Mouse (Mus musculus): Measurements from ENCODE around the gene Lhx9.
A peak's percentile ranks its signal among the peaks of the same experiment; 100 is the strongest.

Lhx9 gene

DNA sequence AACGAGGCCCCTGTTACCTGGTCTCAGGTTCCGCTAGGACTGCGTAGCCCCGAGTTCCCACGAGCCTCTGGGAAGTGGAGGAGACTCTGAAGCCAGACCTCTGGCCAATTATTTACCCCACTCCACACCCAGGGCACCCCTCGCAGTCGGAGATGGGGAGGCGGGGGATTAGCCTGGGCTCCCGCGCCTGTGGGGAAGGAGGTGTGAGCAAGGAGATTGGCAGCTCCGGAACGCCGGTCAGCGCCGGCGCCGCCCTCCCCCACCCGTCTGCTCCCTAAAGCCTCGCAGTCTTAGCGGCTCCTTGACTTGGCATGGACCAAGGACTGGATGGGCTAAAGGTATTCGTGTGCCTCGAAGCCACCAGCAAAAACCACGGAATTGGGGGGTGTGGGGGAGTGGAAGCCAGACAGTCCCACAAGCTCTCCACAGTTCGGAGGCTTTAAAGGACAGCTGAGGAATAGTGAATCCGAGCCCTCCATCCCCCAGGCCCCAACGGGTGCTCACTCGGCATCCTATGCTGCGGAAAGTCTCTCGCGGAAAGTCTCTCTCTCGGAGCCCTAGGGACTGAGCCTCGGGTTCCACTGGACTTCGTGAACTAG, at the start of gene Lhx9:
Lhx9 (minus strand) TSS at position 67 of the 599 bp plus-strand sequence.
- peak; percentile 39 for DNase-seq

DNA sequence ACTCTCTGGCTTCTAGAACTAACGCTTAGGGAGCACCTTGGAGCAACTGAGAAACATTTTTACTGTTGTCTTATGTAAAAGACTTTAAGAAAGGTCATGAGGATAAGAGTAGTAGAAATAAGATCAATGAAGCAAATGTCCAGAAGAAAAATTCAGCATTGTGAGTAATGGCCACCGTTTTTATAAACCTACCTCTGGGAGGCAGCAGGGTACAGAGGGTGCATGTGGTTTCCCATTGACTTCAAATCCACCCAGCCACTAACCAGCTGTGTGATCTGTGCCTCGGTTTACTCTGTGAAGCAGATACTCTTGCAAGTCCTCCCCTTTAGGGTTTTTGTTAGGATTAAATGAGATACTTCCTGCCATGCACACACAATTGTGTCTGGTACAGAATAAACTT, 47.7 kb upstream of the Lhx9 start:
- no peak for DNase-seq

DNA sequence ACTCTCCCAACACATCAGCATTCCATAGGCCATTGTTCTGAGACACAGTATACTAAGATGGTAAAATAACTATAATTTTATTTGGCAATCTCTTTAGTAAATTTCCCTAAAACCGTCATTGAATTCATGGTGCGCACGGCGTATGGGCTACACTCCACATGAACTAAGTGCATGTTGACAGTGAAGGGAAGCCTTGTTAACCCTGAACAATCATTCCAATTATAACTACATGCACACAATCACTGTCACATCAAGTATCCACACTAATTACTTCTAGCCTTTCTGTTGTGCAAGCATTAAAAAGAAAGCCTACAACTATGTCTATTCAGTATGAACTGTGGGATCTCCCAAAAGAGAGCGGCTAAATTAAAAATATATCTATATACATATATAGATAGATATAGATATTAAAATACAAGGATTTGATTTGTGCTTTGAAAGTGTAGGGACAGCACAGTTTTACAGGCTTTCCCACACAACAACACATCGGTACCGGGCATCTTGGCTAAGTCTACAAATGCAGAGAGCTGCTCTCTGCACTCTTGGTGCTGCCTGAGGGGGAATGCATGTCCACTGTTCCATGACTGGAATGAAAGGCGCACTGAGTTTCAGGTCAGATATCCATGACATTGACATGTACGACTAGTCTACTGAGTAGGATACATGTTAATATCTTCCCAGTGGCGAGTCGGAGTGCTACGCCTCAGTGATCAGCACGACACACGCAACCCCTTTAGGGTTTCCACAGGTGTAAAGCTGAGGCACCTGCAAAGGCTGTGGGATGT, 29.3 kb upstream of the Lhx9 start:
- no peak for DNase-seq

DNA sequence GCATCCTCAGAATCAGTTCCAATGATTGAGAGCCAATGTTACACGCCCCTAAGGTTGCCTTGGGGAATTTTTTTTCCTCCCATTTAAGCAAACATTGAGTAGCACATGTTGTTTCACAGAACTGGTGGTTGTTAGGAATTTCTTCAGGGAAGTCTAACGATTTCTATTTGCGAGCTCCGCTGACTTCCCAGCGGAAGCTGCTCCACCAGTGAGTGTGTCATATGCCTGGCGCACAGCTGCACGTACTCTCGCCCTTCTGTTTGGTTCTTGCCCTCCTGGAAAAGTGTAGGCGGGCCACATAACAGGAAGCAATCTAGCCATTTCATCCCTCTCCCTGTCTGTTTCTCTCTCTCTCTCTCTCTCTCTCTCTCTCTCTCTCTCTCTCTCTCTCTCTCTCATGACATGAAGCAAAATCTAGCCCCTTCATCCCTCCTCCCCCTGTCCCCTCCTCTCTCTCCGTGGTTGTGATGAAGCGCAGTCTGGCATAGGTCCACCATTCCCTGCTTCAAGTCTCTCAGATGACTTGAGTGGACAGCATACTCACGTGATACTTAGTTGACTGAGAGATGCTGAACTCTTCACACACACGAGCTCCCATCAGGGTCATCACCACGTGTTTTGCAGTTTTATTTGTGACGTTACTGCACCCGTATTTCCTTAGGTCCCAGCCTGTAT, 28.1 kb upstream of the Lhx9 start:
- DNase-seq = no peak

DNA sequence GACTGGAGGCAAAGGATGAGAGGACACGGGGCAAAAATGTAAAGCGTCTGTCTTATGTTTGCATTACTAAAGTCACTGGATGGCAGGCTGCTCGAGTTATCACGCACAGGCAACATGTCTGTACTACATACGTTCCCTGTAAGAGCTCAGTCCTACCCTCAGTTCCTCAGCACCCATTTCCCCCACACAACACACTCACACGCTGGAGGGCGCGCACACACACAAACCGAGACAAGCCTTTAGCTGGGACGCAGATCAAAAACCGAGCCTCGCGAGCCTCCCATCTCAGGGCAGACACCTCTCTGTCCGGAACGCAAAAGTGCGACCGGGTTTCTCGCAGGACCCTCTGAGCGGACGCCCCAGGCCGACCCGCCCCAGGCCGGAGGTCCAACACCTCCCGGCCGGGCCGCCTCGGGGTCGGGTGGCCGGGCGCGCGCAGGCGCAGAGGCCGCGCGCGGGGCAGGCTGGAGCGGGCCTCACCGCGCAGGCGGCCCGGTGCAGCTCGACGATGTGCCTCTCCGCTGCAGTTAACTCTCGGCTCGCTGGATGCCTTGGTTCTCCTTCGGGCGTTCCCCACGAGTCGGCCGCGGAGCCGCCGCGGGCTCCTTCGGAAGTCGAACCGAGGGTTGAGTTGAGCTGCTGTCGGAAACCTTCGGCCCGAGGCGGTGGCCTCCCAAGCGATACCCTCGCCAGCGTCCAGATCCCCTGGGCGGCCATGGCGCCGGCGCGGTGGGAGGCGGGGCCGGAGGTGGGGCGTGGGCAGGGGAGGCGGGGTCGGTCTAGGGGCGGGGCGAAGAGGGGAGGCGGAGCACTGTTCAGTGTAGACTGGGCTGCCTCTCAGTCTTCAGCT, 7.9 kb upstream of the Lhx9 start, which contains the start of gene 2310009B15Rik:
2310009B15Rik (minus strand) TSS at position 752 of the 850 bp plus-strand sequence.
- peak; percentile 94 for DNase-seq

DNA sequence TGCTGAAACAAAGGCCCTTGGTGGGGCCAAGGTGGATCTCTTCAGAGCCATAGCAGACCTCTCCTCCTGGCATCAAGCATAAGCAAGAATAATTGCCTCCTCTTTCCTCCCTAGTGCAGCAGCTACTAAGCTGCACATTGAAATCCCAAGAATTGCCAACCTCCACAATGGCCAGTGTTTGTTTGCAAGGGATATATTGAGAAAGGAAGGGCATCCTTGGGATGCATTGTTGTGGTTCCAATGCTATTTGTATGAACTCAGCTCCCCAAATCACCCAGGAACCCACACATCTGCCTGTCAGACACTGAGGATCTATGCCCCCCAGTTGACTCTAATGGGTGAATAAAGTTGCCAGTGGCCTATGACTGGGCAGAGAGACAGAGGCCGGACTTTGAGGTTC, 2.4 kb upstream of the Lhx9 start:
- no peak for DNase-seq

DNA sequence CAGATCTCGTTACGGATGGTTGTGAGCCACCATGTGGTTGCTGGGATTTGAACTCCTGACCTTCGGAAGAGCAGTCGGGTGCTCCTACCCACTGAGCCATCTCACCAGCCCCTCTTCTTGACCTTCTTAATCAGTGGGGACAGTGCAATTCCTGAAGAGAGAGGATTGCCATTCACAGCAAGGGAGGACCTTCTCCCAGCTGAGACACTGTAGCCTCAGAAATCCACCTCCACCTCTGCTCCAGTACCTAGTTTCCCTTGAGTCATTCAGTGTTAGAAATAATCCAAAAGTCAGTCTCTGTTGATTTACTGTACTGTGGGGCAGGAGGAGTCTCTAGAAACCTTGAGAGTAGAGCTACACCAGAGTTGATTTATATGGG, 1.8 kb upstream of the Lhx9 start:
- no peak for DNase-seq

DNA sequence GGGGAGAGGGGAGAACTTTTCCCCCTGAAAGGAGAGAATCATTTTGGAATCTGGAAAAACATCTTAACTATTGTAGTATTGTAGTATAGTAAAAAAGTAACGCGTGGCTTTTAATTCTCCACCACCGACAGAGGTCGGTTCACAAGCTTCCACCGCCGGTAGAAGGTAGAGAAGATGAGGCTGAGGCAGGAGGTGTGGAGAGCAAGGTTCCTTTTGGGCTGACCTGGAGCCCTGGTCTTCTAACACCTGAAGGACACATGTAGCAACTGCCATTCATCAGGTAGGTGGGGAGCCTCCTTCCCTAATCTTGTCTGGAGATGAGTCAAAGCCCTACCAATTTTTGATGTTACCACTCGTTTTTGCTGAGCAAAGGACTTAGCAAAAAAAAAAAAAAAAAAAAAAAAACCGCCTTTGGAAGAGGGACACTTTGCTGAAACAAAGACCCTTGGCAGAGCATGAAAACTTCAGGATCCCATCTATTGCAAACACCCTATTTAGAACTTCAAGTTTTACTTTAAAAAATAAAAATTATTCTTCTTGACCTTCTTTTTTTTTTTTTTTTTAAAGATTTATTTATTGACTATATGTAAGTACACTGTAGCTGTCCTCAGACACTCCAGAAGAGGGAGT, 1.3 kb upstream of the Lhx9 start:
- no peak for DNase-seq

DNA sequence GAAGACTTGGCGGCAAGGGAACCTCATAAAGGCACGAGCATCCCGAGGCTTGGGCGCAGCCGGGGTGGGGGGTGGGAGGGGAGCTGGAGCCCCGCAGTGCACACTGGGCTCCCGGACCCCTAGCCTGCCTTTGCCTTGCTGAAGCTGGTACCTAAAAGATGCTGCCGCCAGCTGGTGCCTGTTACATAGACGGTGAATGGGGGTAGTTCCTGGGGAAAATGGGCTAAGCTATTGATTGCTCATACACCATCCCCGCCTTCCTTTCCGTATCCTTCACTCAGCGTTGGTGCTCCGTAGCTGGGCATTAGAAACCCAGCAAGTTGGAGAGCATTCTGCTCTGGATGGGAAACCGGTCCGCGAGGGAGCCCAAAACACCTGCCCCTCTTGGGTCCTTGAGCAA, 351 bp downstream of the Lhx9 start:
- DNase-seq = no peak

DNA sequence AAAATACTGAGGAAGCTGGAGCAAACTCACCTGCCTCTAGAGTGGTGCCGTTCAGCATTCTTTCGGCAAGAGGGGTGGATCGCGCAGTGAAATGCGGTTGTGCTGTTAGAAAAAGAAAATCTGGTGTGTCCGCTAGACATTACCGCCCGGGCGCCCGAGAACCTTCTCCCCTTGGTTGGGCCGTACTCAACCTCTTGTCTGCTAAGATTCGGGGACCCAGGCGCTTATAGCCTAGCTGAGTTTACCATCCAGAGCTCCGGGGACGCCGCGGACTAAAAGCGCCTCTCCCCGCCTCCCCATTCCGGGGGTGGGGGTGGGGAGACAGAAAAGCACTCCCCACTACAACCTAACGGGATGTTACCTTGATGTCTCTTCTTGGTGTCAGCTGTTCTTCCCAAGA, 1.2 kb downstream of the Lhx9 start:
- peak; percentile 27 for DNase-seq

DNA sequence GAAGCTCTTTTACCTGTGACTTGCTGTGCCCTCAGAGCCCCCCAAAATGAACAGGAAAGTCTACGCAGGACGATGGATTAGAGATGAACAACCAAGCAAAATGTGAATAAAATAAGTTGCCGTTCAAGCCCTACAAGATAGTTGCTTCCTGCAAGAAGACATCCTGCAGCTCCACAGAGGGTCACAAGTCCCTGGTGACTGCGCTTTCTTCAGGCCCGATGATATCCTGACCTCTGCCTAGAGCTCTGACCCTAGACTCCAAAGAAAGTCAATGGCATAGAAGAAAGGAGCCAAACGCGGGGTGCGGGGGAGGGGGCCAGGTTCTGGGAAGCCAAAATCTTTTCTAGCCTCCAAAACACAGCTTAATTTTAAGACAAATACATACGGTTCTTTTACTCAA, 1.8 kb downstream of the Lhx9 start:
- no peak for DNase-seq

DNA sequence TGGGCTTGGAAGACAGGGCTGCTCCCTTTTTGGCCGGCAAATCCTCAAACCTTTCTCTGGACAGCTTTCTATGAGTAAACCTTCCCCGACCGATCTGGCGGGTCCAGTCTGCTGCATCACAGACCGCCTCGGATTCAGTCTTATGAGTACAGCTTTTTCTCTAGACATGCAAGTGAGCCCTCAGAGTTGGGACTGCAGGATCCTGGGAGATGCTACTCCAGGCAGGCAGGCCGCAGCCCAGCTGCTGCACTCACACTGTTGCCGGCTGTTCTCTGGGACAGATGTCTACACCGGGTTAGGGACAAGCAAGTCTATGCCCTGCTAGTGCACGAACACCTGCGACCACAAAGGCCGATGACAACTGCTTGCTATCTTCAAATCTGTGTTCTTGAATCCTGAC, 2.2 kb downstream of the Lhx9 start:
- DNase-seq = peak; percentile 48

DNA sequence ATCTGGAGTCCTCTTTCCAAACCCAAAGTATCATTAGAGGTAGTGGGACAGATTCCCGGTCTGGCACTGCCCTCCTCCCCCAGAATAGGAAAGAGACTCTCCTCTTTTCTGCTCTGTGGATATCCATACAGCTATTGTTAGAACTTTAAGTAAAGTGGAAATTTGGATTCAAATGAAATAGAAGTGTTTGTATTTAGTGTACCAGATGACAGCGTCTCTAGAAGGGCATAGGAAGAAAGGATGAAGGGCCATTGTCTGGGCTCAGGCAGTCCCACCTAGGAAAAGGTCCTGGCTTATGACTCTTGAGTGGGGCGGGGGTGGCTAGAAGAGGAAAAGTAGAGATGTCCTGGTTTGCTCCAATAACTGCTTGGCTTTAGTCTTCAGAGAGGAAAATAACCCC, 2.9 kb downstream of the Lhx9 start:
- DNase-seq = no peak

DNA sequence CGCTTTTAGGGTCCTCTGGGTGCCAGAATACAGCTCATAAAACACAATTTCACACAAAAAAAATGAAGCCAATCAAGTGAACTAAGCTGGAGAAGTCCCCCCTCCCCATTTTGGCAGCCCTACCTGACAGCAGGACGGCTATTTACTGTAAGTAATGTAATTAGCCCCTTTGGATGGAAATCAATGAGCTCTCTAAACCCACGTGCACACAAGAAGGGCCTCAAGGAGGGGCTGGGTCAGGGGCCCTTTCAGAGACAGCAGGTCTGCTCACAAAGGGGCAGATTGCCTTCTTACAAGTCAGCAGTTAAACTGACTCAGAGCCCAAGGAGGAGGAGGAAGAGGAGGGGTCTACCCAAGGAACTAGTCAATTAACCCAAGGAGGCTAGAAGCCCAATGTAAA, 4.2 kb downstream of the Lhx9 start:
- DNase-seq = no peak

DNA sequence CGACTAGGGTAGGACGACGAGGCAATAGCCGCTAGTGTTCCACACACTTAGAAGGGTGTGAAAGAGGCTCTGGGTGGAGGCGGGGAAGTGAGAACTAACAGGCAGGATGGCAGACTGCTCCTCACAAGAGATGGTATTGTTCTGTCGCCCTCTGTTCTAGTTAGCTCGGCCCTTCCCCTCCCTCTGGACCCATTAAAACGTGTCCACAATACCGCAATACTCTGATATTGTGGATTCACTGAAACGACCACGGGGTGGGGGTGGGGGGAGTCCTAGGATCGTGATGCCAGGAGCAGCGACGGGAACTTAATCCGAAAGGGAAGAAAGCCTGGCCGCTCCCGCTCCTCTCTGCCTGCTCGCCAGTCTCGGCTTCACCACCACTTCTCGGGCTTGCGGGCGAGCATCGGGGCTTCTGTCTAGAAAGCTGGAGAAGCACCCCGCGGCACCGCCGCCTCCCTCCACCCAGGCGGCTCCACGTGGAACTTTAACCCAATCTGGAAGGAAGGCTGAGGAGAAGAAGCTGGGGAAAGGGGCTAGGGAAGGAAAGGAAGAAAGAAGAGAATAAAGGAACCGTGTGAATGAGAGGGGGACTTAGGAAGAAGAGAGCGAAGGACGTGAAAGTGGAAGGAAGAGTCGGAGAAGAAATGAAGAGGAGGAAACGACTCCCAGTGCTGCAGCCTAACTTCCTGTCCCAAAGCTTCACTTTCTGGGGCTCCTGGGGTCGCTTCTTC, 4.9 kb downstream of the Lhx9 start:
- DNase-seq = peak; percentile 54

DNA sequence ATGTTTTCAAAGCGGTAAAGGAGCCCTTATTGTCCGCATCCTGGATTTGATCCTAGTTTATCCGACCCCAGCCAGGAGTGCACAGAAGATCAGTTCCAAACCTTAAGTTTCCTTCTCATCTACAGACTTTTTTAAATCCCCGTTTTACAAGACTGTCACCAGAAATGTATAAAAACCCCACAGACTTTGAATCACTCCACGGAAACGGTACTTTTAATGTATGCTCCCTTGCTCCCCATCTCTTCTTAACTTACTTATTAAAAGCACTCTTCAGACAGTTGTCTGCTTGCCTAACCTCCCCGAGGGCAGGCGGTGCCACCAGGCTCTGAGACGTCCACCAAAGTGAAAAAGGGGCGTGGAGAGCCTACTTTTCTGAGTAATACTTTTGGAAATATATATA, 5.6 kb downstream of the Lhx9 start:
- no peak for DNase-seq

DNA sequence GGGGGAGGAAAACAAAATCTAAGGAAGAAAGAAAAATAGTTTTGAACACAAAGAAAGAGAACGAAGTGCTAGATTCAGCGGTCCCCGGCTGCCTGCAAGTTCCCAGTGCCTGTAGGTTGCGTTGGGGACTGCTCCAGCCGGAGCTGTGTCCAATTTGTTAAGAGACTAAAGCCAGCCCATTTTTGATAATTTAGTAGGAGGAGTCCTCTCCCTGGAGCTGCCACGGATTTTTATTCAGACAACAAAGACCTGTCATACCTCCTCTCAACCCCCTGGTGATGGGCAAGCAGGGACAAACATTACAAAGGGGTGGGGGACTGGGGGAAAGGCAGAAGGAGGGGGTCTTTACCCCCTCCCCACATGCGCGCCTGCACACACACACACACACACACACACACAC, 6.1 kb downstream of the Lhx9 start:
- DNase-seq = no peak

DNA sequence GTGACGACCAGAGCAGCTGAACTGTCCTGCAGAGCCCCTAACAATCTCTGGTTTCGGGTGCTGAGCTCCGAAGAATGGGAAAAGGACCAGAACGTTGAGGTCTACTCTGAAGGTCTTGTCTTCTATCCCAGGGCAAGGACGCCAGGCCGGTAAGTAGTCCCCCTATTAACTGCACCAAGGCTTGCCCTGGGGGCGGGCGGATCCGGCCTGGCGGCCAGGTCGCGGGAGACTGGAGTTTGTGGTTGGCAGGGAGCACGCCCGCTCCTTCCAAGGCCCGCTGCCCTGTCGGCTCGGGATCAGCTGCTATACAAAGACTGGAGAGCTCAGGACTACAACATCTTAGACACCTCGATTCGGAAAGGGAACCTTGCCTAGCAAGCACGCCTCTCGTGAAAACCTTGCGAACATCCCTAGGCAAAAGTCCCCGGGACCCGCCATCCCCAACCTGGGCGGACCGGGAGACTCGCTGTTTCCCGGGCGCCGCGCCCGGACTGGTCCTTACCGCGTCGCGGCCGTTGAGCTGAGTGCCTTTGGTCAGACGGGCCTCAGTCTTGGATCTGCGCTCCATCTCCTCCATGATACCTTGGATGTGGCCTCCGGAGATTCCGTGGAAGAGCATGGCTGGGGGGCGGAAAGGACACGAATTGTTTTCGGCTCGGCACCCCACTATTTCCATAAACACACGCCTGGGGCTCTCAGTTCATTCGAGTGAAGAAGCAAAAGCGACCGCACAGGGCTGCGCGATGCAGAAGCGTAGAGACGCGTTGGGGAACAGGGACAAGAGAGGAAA, 6.9 kb downstream of the Lhx9 start:
- DNase-seq = peak; percentile 45

DNA sequence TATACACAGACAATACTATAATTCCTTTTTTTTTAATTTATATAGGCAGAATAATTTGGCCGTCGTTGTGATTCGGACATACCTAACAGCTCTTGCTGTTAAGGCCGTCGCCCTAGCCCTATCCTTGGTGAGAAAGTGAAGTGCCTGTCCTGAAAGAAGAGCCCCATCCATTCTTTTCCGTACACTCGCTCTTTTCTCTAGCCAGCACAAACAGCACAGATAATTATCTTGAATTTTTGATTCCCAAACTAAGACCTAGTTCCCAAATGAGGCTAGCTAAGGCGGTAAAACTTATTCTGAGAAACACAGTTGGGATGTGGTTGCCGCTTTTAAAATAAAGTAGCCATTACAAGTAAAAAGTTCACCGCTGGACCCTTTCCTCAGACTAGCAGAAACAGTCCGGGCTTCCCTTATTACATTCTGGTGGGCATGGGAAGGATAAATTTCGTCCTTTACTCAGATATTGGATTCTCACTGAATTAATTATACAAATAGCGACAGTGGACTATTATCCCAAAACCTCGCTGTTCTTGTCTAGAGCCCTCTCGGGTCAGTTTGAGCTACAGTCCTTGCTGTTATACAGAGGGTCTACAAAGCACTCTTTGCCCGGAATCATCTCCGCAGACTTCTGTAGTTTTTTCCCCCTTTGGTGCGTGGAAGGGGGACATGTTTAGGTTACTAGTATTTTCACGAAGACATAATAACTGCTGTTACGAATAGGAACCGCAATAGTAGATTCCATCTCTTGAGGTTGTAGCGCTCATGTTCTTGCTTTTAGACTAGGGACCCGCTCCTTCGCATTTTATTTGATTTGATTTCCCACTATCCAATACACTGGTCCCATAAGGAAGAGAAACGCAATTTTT, 7.7 kb downstream of the Lhx9 start:
- DNase-seq = no peak

DNA sequence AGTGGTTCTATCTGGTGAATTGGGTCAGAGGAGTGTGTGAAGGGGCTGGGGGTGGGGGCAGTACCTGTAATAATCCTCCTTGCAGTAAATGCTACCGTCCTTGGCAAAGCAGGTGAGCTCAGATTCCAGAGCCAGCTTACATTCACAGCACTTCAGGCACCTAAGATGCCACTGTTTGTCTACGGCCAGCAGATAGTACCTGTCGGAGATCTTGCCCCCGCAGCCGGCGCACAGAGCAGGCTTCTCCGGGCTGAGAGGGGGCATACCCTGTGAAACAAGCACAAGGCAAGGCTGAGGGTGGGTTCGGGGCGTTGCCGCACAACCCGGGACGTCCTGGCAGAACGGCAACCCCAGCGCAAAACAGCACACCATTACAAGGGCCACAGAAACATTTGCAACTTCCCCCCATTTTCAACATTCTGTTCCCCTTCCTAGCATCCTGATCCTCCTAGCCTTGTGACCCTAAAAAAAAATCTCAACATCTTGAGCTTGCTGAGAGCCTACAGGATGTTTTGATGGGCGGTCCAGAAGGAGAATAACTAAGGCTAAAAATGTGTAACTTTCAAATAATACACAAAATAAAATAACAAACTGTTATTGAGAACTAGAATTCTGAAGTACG, 8.5 kb downstream of the Lhx9 start:
- DNase-seq = peak; percentile 40
